ENCODE assay signal across 33 mouse cellular contexts in genomic region chr7:122631151-122631550, GRCm38 (mm10). TPM values are rescaled to one million over a fixed set of nuclear protein-coding genes. Genes with fewer than 3 reads are reported as not detected.
"Had no signal": no experiment of that assay in that cellular context is flagged by ENCODE, and none has a peak within 500 bp of the region (broad histone marks: within the 10 kb centered on the region; RNA-seq: fewer than 3 reads in every experiment).

No protein-coding gene starts in this region.

- H3K27ac ChIP-seq: limb, embryonic 10.5 days; limb, embryonic 12.5 days; limb, embryonic 13.5 days; limb, embryonic 15.5 days; liver, embryonic 12.5 days; liver, embryonic 13.5 days; liver, embryonic 14.5 days; liver, embryonic 15.5 days; lung, embryonic 15.5 days; macrophage; midbrain, embryonic 10.5 days; midbrain, embryonic 12.5 days; midbrain, embryonic 13.5 days; midbrain, embryonic 15.5 days; neural tube, embryonic 12.5 days had no signal

- DNase-seq: liver; liver, embryonic 13.5 days; liver, postnatal 0 days; lung, adult 18-20 months; lung, adult 2 months; lung, postnatal 10 days; lung, postnatal 14 days; lung, postnatal 36 days; lung, postnatal 4 days; midbrain, embryonic 14.5 days had no signal

- H3K4me1 ChIP-seq: limb, embryonic 10.5 days; limb, embryonic 12.5 days; limb, embryonic 13.5 days; limb, embryonic 15.5 days; liver, embryonic 12.5 days; liver, embryonic 13.5 days; liver, embryonic 15.5 days; midbrain, embryonic 10.5 days; midbrain, embryonic 12.5 days; midbrain, embryonic 13.5 days; midbrain, embryonic 15.5 days; neural tube, embryonic 12.5 days had no signal

- H3K4me3 ChIP-seq: limb, embryonic 10.5 days; limb, embryonic 12.5 days; limb, embryonic 13.5 days; limb, embryonic 15.5 days; liver, embryonic 12.5 days; liver, embryonic 13.5 days; liver, embryonic 15.5 days; lung, embryonic 15.5 days; megakaryocyte, embryonic 14.5 days; midbrain, embryonic 10.5 days; midbrain, embryonic 12.5 days; midbrain, embryonic 13.5 days; midbrain, embryonic 15.5 days; myocyte; neural tube, embryonic 12.5 days had no signal

RNA-seq across cellular contexts. Expression of gene Cacng3, which starts 39.1 kb away (rescaled TPM):
- total RNA-seq: liver, adult 2 months; megakaryocyte progenitor cell, adult 5-6 weeks; megakaryocyte, adult 5-6 weeks; megakaryocyte-erythroid progenitor cell, adult 5-6 weeks; monocyte, adult 5-6 weeks had no signal
- polyA plus RNA-seq: limb, embryonic 10.5 days; limb, embryonic 11.5 days; limb, embryonic 12.5 days; limb, embryonic 13.5 days; liver, adult 2 months; liver, embryonic 12.5 days; liver, embryonic 13.5 days; liver, embryonic 14.5 days; lung, adult 2 months; lung, postnatal 0 days; macrophage; myocyte had no signal
